Mouse (Mus musculus): ENCODE measurements around the gene Rap1a. TPM values are rescaled to one million over a fixed set of nuclear protein-coding genes. Genes with fewer than 3 reads are reported as not detected.

Gene Rap1a
- polyA plus RNA-seq, 1 experiment = 66.2 TPM

- H3K4me3 ChIP-seq (replicated peaks; ENCODE audit: insufficient read depth, low read depth, low read length) = no peak overlapping the region
- peaks cover 44% of the 10 kb centered on the region for H3K4me1 ChIP-seq (ENCODE audit: control insufficient read depth, insufficient read depth, low read length)
- DNase-seq = peak; percentile 61 to 62
- no peaks in the 10 kb centered on the region for H3K27me3 ChIP-seq (ENCODE audit: control insufficient read depth, insufficient read depth, low read length)
- 13% methylated on average over 6 of the region's 6 CpGs for WGBS
- TF ChIP-seq POLR2A (IDR thresholded peaks at IDR 0.05; ENCODE audit: borderline replicate concordance, insufficient read depth, low read length) (no peak), CTCF (IDR thresholded peaks at IDR 0.05; ENCODE audit: borderline replicate concordance, insufficient read depth, low read depth, low read length) (no peak)
- peak overlapping the region; percentile 24; the same call in 1 of the 2 replicates for H3K27ac ChIP-seq (ENCODE audit: insufficient read depth, low read length)
Measured at GRCm38 (mm10) chr3:105710246-105710645, 90.9 kb downstream of the Rap1a start.

GRCm38 (mm10) chr3:105707590-105707989 lies 93.5 kb downstream of the Rap1a start:
- WGBS = 48% methylated on average over 7 of the region's 7 CpGs
- no peak for DNase-seq
- Histone ChIP-seq H3K27ac (ENCODE audit: insufficient read depth, low read length) (no peak overlapping the region), H3K27me3 (ENCODE audit: control insufficient read depth, insufficient read depth, low read length) (no peaks in the 10 kb centered on the region), H3K4me1 (ENCODE audit: control insufficient read depth, insufficient read depth, low read length) (peaks cover 32% of the 10 kb centered on the region), H3K4me3 (replicated peaks; ENCODE audit: insufficient read depth, low read depth, low read length) (no peak overlapping the region)
- TF ChIP-seq POLR2A (IDR thresholded peaks at IDR 0.05; ENCODE audit: borderline replicate concordance, insufficient read depth, low read length) = no peak
- no peak for TF ChIP-seq CTCF (IDR thresholded peaks at IDR 0.05; ENCODE audit: borderline replicate concordance, insufficient read depth, low read depth, low read length)

GRCm38 (mm10) chr3:105706366-105707020 lies 94.6 kb downstream of the Rap1a start:
- Histone ChIP-seq H3K27ac (ENCODE audit: insufficient read depth, low read length) (peak overlapping the region; percentile 93; the same call in 1 of the 2 replicates), H3K4me3 (replicated peaks; ENCODE audit: insufficient read depth, low read depth, low read length) (peak overlapping the region; percentile 86), H3K27me3 (ENCODE audit: control insufficient read depth, insufficient read depth, low read length) (no peaks in the 10 kb centered on the region), H3K4me1 (ENCODE audit: control insufficient read depth, insufficient read depth, low read length) (peaks cover 27% of the 10 kb centered on the region)
- 19% methylated on average over 4 of the region's 4 CpGs for WGBS
- no peak for TF ChIP-seq CTCF (IDR thresholded peaks at IDR 0.05; ENCODE audit: borderline replicate concordance, insufficient read depth, low read depth, low read length)
- TF ChIP-seq POLR2A (IDR thresholded peaks at IDR 0.05; ENCODE audit: borderline replicate concordance, insufficient read depth, low read length) = no peak
- DNase-seq = peak in 1 of 2 experiments; percentile 58

DNA sequence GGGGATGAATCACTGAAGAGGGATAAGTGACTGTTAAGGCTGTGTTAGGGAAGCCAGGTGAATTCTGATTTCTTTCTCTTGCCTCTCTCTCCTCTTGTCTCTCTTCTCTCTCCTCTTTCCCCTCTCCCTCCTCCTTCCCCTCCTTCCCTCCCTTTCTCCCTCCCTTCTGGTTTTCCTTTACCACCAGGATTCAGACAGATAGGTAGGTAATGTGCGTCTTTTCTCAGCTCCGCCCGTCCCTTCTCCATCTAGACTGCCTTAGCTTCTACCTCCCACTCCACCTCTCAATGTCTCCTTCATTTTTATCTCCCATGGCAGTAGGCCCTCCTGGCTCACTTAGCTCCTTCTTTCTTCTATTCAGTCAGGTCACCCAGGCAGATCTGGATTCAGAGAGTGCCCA lies 95.6 kb downstream of the Rap1a start:
- Histone ChIP-seq H3K4me1 (ENCODE audit: control insufficient read depth, insufficient read depth, low read length) (peaks cover 20% of the 10 kb centered on the region), H3K27ac (ENCODE audit: insufficient read depth, low read length) (peak overlapping the region; percentile 93), H3K27me3 (ENCODE audit: control insufficient read depth, insufficient read depth, low read length) (no peaks in the 10 kb centered on the region), H3K4me3 (replicated peaks; ENCODE audit: insufficient read depth, low read depth, low read length) (peak overlapping the region; percentile 86)
- no peak for DNase-seq
- TF ChIP-seq CTCF (IDR thresholded peaks at IDR 0.05; ENCODE audit: borderline replicate concordance, insufficient read depth, low read depth, low read length) (no peak), POLR2A (IDR thresholded peaks at IDR 0.05; ENCODE audit: borderline replicate concordance, insufficient read depth, low read length) (no peak; the same call in 1 of the 2 replicates)
- 4% methylated on average over 3 of the region's 3 CpGs for WGBS

DNA sequence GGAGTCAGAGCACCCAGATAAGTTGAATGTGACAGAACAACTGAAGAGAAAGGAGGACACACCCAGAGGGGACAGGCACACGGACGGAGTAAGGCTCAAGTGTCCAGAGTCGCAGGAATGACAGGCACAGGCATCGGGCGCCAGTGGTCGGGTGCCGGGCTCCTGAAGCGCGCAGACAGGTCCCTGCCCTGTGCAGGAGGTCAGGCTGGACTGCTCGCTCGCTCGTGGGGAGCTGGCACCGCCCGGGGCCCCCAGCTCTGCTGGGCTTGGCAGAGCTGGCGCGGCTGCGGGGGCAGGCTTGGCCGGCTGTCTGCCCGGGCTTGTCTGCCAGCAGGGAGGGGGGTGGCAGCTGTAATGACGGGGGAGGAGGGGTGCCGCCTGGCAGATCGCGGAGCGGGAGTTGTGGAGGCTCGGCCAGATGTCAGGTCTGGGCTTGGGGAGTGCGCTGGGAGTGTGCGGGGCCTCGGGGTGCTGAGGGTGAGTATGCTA lies 96.0 kb downstream of the Rap1a start:
- H3K4me1 ChIP-seq (ENCODE audit: control insufficient read depth, insufficient read depth, low read length) = peaks cover 15% of the 10 kb centered on the region
- peak overlapping the region; percentile 86 for H3K4me3 ChIP-seq (replicated peaks; ENCODE audit: insufficient read depth, low read depth, low read length)
- 1% methylated on average over 28 of the region's 28 CpGs for WGBS
- DNase-seq = peak; percentile 85 to 87
- H3K27ac ChIP-seq (ENCODE audit: insufficient read depth, low read length) = peak overlapping the region; percentile 93
- H3K27me3 ChIP-seq (ENCODE audit: control insufficient read depth, insufficient read depth, low read length) = no peaks in the 10 kb centered on the region
- TF ChIP-seq POLR2A (IDR thresholded peaks at IDR 0.05; ENCODE audit: borderline replicate concordance, insufficient read depth, low read length) (no peak), CTCF (IDR thresholded peaks at IDR 0.05; ENCODE audit: borderline replicate concordance, insufficient read depth, low read depth, low read length) (no peak)

- Histone ChIP-seq H3K27ac (ENCODE audit: insufficient read depth, low read length) (peak within 1 kb of the TSS; percentile 93), H3K4me3 (replicated peaks; ENCODE audit: insufficient read depth, low read depth, low read length) (peak within 1 kb of the TSS; percentile 86), H3K27me3 (ENCODE audit: control insufficient read depth, insufficient read depth, low read length) (no peaks in the 10 kb centered on the region), H3K4me1 (ENCODE audit: control insufficient read depth, insufficient read depth, low read length) (peaks cover 10% of the 10 kb centered on the region)
- 9% methylated on average over 41 of the region's 43 CpGs for WGBS
- peak; percentile 87; the same call in 1 of the 2 replicates for TF ChIP-seq POLR2A (IDR thresholded peaks at IDR 0.05; ENCODE audit: borderline replicate concordance, insufficient read depth, low read length)
- no peak for TF ChIP-seq CTCF (IDR thresholded peaks at IDR 0.05; ENCODE audit: borderline replicate concordance, insufficient read depth, low read depth, low read length)
- DNase-seq = peak; percentile 88 to 91
Measured at GRCm38 (mm10) chr3:105704031-105705008, 96.8 kb downstream of the Rap1a start, which contains the start of gene Inka2. TSS of gene Inka2 (plus strand) at chr3:105704599.

DNA sequence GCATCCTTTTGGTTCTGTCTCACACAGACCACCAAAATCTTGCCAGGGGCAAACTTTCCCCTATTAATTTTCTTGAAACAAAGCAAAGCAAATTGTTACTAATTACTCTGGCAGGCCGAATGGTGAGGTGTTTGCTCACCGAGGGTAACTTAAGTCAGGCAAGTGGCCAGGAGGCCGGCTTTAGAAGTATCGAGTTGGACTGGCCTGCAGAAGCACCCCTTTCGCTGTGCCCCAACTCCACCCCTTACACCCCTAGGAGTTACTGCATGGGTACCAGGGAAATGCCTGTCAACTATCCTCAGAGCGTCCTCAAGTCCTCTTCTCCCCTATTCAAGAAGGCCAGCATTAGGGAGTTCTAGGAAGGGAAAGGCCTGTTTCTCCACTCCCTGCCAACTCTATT lies 97.6 kb downstream of the Rap1a start:
- no peak for TF ChIP-seq POLR2A (IDR thresholded peaks at IDR 0.05; ENCODE audit: borderline replicate concordance, insufficient read depth, low read length)
- TF ChIP-seq CTCF (IDR thresholded peaks at IDR 0.05; ENCODE audit: borderline replicate concordance, insufficient read depth, low read depth, low read length) = no peak
- Histone ChIP-seq H3K27ac (ENCODE audit: insufficient read depth, low read length) (no peak overlapping the region), H3K4me3 (replicated peaks; ENCODE audit: insufficient read depth, low read depth, low read length) (no peak overlapping the region), H3K27me3 (ENCODE audit: control insufficient read depth, insufficient read depth, low read length) (no peaks in the 10 kb centered on the region), H3K4me1 (ENCODE audit: control insufficient read depth, insufficient read depth, low read length) (peaks cover 12% of the 10 kb centered on the region)
- DNase-seq = peak in 1 of 2 experiments; percentile 15
- WGBS = 77% methylated on average over 6 of the region's 6 CpGs

All from cerebellum, adult 2 months (tissue).